Mouse (Mus musculus): ENCODE measurements around the gene Mrps35.

The Mrps35 gene

GRCm38 (mm10) chr6:147042291-147043290, at the start of gene Mrps35:
Mrps35 (plus strand) TSS chr6:147042764.
- WGBS, result 3% methylated on average over 66 of the region's 66 CpGs

GRCm38 (mm10) chr6:146994236-146994635, 48.3 kb upstream of the Mrps35 start:
- WGBS, result 24% methylated on average over 5 of the region's 5 CpGs

GRCm38 (mm10) chr6:146995391-146995790, 47.2 kb upstream of the Mrps35 start:
- WGBS, result 88% methylated on average over 2 of the region's 2 CpGs

- WGBS, result 92% methylated on average over 6 of the region's 6 CpGs
These were observed 46.7 kb upstream of the Mrps35 start for GRCm38 (mm10) chr6:146995878-146996277.

GRCm38 (mm10) chr6:146997006-146997405, 45.6 kb upstream of the Mrps35 start:
- 84% methylated on average over 6 of the region's 6 CpGs for WGBS

- WGBS, result 47% methylated on average over 4 of the region's 4 CpGs
These were observed 43.9 kb upstream of the Mrps35 start for GRCm38 (mm10) chr6:146998710-146999109.

GRCm38 (mm10) chr6:146999302-146999701, 43.3 kb upstream of the Mrps35 start:
- WGBS, result 54% methylated on average over 9 of the region's 9 CpGs

- WGBS, result 59% methylated on average over 2 of the region's 2 CpGs
These were observed 42.8 kb upstream of the Mrps35 start for GRCm38 (mm10) chr6:146999755-147000154.

- WGBS, result 69% methylated on average over 3 of the region's 3 CpGs
These were observed 34.4 kb upstream of the Mrps35 start for GRCm38 (mm10) chr6:147008148-147008547.

- 69% methylated on average over 6 of the region's 6 CpGs for WGBS
These were observed 32.2 kb upstream of the Mrps35 start for GRCm38 (mm10) chr6:147010358-147010757.

- WGBS, result 85% methylated on average over 15 of the region's 15 CpGs
These were observed 31.6 kb upstream of the Mrps35 start for GRCm38 (mm10) chr6:147010811-147011520.

GRCm38 (mm10) chr6:147011555-147011954, 31.0 kb upstream of the Mrps35 start:
- 65% methylated on average over 6 of the region's 6 CpGs for WGBS

GRCm38 (mm10) chr6:147011977-147012376, 30.6 kb upstream of the Mrps35 start:
- 67% methylated on average over 6 of the region's 6 CpGs for WGBS

- 74% methylated on average over 1 of the region's 1 CpGs for WGBS
These were observed 29.0 kb upstream of the Mrps35 start for GRCm38 (mm10) chr6:147013546-147013945.

GRCm38 (mm10) chr6:147017906-147018305, 24.7 kb upstream of the Mrps35 start:
- WGBS, result 86% methylated on average over 4 of the region's 4 CpGs

GRCm38 (mm10) chr6:147018364-147018763, 24.2 kb upstream of the Mrps35 start:
- WGBS, result 96% methylated on average over 5 of the region's 5 CpGs

GRCm38 (mm10) chr6:147021181-147021580, 21.4 kb upstream of the Mrps35 start:
- WGBS, result 94% methylated on average over 5 of the region's 5 CpGs

- 66% methylated on average over 16 of the region's 16 CpGs for WGBS
These were observed 20.0 kb upstream of the Mrps35 start for GRCm38 (mm10) chr6:147022375-147023132.

- WGBS, result 73% methylated on average over 2 of the region's 2 CpGs
These were observed 19.5 kb upstream of the Mrps35 start for GRCm38 (mm10) chr6:147023133-147023395.

GRCm38 (mm10) chr6:147024761-147025160, 17.8 kb upstream of the Mrps35 start:
- WGBS, result 95% methylated on average over 3 of the region's 3 CpGs

GRCm38 (mm10) chr6:147028396-147028795, 14.2 kb upstream of the Mrps35 start:
- 41% methylated on average over 2 of the region's 2 CpGs for WGBS

- WGBS, result 68% methylated on average over 9 of the region's 9 CpGs
These were observed 13.0 kb upstream of the Mrps35 start for GRCm38 (mm10) chr6:147029591-147029990.
